Mouse (Mus musculus): ENCODE measurements at regions not wholly inside any gene's neighbourhood (a gene's known extent, or its start where the extent isn't known, plus 50 kb on each side); places are given as distances from the start of the nearest gene placed in this dataset.
"Not testable (repeated sequence)": the region's sequence is repeated elsewhere in the genome, so short reads cannot be mapped to it uniquely, and the experiment has no call there.

DNA sequence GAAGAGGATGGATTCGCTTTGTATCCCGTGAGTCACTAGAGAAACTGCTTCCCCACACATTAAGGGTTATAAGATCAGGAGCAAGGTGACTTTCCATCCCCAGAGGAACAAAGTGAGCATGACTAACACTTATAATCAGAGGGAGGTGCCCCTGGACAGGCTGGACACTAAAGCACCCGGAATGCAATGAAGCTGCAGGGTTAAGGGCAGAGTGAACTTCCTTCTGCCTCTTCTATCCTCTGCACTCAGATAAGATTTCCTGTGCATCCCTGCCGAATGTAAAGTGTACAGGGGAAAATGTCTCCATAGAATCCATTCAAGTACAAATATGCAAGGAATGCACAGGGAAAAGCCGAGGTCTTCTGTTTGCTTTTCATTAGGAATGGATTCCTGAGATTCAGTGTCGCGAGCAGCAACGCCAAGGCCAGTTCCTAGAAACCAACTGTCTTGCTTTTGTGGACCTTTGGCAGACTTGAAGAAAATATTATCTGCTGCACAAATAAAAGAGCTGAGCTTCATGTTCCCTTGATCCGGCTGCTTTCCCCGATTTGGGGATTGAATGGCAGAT is 58.5 kb upstream of the Fbxl7 start:
- DNase-seq (ENCODE audit: low spot score in 2 of 2) = no peak

DNA sequence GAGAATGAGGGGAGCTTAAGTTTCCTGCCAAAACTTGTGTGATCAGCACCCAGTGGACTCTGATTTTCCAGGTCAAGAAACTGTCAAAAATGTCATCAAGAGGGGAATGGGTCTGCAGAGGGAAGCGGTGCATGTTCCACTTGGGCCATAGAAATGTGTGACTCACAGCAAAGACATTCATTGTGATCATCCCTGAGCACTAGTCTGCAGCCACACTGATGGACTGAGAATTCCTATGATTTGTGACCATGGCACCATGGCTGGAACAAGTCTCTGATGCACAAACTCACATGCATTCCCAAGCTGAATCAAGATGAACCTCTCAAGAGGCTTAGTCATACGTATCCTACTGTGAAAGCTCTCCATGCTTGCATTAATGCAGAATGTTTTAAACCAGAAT is 63.6 kb upstream of the Fbxl7 start:
- no peak for DNase-seq (ENCODE audit: low spot score in 2 of 2)

DNA sequence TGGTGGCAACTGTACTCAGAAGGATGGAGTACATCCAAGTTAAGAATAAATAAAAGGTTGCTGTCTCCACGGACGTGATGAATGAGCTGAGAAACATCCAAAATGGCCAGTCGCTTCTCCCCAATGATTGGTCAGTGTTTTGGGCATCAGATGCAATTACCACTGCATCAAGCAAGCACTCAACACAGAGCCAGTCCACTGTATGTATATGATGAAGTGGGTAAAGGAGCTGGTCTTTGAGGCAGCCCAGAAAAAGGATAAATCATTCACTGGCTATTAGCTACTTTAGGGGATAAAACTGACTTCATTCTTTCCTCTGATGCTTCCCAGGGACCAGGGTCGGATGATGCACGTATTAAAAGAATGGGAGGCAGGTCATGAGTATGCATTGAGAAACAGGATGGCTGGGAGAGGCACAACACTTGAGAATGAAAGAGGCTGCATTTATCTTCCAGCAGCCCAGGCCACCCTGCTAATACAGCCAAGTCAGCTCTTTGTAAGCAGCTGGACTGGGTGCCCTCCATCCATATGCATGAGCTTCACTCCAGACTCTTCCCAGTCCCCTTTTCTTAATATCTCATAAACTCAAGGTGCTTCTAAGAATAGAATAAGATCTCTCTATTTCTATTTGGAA is 73.1 kb upstream of the Fbxl7 start:
- DNase-seq (ENCODE audit: low spot score in 2 of 2) = no peak

DNA sequence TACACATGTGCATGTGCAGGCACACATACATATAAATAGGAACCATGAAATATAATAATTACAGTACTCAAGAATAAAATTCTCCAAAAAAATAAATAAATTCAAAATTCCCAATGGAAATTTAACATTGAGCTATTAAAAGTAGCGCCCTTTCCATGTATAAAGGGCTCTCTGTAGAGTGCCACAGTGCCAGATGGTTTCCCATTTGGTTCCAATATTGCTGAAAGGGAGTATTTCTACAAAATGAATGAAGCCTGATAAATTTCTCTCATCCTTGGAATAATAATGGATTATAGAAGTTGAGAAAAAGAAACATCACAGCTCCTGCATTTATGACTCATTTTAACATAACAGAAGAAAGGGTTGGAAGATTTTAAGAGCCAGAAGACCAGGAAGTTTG is 75.4 kb upstream of the Fbxl7 start:
- no peak for DNase-seq (ENCODE audit: low spot score in 2 of 2)

DNA sequence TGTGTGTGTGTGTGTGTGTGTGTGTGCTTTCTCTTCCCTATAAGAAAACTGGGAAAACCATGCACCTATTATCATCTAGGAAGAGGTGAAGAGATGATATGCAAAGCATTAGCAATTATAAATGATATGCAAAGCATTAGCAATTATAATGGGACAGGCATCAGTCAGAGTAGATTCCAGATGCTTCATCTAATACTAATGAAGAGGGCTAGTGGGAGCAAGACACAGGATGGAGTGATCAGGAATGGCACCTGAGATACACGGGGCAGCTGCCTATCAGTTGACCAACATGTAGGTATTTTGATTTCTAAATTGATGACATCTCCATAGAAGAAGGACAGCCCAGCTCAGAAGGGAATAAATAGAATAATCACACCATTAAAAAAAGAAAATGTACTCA is 97.7 kb upstream of the Fbxl7 start:
- no peak for DNase-seq (ENCODE audit: low spot score in 2 of 2)

DNA sequence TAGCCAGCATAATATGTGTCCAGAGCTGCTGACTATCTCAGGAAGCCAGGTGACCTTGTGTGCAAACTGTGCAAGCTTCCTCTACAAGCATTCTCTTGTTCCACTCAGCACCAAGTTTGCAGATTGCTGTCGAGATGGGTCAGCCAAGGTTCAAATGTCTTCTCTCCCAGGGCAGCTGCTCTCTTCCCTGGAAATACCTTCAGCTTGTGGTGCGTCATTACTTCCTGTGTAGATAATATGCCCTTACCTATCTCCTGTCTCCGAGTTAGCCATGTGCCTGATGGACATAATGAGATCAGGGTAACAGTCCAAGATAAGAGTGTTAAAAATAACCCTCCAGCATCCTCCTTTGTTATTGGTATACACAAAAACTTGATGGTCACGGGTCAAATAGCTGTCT is 113.7 kb upstream of the Fbxl7 start:
- no peak for DNase-seq (ENCODE audit: low spot score in 2 of 2)

DNA sequence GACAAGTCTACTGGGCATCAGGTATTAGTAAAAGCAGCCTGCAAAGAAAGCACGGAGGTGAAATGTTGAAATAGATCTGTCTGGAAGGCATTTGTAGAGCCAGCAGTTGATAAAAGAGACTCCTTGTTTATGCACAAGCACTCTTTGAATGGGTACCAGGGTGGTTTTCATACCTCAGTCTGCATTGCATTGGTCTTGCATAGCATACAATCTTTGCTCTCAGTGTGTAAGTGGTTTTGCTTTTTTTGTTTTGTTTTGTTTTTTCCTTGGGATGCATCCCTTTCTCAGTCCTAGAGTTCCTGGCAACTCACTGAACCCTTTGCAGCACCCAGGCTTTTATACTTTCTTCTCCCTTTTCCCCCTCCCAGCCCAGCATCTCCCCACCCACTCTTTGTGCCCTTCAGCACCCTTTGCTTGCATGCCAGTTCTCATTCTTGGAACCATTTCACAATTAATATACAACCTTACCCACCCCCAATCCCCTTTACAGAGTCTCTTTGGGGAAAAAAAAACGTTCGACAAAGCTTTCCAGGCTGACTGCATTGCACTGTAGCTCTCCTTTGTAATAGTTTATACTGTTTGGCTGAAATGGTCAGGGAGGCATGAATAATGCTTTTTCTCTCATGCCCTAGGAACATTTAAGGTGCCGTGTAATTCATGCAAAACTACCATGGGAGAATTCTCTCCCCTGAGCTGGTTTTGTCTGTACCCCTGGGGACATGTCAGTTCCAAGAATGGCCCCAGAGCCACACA is 118.7 kb upstream of the Fbxl7 start:
- no peak for DNase-seq (ENCODE audit: low spot score in 2 of 2)

DNA sequence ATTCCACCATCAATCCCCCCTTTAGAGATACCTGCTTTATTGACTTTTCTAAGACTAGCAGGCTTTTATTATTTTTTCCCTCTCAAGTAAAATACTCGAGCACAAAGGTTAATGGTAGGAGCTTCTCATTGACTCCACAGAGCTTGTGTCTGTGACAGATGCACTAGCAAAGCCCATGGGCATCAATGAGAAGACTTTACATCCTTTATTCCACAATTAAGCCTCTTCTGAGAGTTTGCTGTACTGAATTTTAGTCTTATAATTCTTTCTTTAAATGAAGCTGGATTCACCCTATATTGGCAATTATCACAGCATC is 119.2 kb upstream of the Fbxl7 start:
- no peak for DNase-seq (ENCODE audit: low spot score in 2 of 2)

DNA sequence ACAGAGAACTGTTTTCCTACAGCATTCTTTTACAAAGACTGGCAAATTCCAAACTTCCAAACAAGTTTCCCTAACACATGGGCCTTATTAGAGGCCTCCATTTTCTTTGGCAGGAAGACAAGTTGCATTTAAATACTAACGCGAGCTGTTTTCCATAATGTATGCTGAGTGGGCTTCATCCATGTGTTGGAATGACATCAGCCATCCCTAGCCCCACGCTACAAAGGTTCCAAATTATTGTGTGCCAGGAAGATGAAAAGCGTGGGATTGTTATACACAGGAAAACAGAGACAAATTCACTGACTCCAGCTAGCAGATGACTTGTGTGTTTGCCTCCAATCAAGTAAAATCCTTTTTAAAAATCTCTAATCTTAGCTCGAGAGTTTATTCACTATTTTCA is 125.1 kb upstream of the Fbxl7 start:
- no peak for DNase-seq (ENCODE audit: low spot score in 2 of 2)

DNA sequence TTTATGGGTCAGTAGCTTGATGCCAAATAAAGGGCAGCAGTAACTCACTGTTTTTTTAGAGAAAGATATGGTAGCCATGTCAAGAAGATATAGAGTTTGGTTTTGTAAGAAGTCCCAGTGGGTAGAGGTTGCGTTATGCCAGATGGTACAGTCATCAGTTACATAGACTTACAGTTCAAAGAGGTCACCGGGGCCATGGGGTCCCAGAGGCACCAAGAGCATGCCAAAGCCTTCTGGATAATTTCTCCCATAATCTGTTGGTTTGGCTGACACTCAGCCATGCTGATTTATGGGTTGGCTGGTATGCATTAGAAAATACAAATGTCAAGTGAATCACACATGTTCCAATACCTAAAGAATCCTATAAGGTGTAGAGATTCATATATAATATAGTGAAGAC is 137.9 kb upstream of the Fbxl7 start:
- DNase-seq (ENCODE audit: low spot score in 2 of 2) = no peak

DNA sequence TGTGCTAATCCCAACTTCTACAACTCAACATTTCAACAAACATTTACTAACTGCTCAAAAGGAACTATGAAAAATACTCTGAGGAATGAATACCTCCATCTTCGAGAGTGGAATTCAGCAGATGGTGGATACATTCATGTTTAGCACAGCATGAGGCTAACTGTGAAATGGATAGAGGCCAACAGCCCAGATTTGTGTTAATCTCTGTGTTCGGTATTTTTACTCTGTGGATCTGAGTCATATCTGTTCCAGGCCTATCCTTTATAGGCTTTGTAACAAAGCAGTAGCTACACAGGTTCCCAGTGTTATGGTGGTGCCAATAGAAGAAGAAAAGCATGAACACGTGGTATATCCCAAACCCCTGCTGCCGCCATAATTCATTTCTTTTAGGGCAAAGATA is 148.4 kb upstream of the Fbxl7 start:
- no peak for DNase-seq (ENCODE audit: low spot score in 2 of 2)

DNA sequence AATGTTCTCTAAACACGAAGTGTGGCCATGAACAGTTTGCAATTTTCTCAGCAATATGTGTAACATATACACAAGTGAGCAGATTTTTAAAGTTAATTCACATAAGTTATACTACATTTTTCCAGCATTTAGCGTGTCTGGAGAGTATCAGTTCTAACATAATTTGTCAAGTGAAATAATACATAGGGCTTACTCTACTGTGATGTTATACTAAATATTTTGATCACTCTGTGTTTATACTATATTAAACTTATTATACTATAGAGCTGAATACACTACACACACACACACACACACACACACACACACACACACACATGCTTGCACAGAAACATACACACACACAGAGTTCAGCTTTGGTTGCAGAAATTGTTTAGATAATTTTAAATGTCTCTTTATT is 155.3 kb upstream of the Fbxl7 start:
- DNase-seq (ENCODE audit: low spot score in 2 of 2) = no peak

DNA sequence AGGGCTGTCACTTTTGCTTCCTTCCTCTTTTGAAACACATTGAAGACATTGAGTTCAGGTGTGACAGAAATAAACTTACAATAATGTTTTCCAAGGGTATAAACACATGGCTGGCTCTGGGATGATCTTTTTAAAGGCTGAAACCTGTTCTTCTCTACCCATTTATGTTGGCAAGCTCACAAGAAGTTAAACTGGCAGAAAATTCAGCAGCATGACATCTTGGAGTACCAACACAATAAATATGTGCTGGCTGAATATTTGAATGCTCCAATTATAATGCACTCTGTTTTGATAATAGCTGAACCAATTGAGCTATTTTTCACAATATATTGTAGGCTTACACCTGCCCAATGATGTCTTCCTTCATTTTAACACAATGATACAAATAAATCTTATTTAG is 168.1 kb upstream of the Fbxl7 start:
- DNase-seq (ENCODE audit: low spot score in 2 of 2) = no peak

DNA sequence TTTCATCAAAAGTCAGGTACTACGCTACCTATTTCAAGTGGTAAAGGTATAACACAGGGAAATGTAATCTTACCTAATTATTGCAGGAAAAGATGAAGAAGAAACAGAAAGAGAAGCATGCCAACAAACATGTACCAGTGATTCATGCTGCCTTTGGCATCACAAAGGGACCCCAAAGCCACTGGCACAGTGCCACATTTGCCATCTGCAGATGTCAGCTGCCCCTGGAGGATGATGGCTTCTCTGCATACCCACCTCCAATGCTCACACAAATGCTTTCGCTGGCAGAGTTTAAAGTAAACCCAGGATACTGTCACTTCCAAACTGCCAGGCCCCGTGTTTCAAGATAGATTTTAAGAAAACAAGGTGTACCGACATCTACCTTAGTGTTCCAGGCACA is 168.6 kb upstream of the Fbxl7 start:
- no peak for DNase-seq (ENCODE audit: low spot score in 2 of 2)

DNA sequence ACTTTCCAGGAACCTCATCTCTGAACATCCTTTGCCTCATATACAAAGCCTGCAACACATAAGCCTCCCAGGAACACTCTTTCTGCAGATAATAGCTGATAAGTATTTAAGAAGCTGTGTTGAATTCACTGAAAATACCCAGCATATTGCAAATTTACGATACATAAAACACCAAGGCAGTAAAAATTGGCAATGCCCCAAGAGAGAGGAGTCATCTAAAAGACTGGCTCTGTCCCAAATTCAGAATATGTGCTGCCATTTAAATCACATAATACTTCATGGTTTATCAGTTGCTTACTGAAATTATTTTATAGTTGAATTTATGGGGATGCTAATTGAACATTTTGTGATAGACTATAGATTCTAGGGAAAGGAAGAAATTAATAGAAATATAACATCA is 172.3 kb upstream of the Fbxl7 start:
- DNase-seq (ENCODE audit: low spot score in 2 of 2) = no peak

DNA sequence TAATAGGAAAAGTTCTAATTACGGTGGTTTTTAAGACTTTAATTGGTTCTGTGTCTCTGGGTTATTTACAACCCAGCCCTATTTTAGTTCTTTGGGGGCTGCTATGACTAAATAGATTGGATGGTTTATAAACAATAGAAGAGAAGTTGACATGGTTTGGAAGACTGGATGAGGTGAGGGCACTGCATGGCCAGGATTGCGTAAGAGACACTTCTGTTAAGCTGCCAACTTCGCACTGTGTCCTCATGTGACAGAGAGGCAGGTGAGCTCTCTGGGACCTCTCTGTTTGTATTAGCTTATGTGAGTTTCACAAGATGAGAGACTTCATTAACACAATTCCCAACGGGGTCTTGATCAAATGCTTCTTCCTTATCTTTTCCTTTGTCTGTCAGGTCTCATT is 182.5 kb upstream of the Fbxl7 start:
- DNase-seq (ENCODE audit: low spot score in 2 of 2) = no peak

DNA sequence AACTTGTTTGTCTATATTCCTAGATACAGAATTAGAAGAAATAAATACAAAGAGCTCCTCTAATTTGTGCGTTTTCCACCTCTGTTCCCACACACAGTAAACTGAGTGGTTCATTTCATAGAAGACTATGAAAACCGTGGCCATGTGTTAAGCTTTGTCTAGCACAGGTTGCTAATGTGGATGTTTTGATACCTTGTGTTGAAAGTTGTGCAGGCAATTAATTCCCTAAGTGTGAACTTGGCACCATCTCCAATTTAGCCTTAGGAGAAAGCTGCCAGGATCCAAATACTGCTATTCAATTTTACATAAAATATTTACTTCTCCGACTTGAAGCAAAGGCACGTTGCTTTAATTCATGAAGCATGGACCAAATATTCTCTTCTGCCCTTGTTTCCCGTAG is 187.4 kb upstream of the Fbxl7 start:
- no peak for DNase-seq (ENCODE audit: low spot score in 2 of 2)

DNA sequence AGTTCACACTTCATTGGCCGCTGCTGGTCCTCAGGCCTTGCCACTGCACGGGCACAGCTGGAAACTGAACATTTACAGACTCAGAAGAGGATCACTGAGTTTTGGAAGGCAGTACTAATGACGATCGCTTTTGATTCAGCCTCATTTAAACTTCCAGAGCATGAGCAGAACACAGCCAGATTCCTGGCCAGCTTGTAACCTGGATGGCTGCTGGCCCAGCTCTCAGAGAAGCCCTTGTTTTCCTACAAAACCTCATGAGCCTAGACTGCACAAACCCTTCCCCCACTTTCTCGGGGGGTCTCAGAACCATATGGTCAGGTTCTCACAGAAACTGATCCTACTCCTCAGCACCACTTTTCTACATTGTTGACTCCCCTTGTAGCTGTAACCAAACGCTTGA is 188.2 kb upstream of the Fbxl7 start:
- no peak for DNase-seq (ENCODE audit: low spot score in 2 of 2)

DNA sequence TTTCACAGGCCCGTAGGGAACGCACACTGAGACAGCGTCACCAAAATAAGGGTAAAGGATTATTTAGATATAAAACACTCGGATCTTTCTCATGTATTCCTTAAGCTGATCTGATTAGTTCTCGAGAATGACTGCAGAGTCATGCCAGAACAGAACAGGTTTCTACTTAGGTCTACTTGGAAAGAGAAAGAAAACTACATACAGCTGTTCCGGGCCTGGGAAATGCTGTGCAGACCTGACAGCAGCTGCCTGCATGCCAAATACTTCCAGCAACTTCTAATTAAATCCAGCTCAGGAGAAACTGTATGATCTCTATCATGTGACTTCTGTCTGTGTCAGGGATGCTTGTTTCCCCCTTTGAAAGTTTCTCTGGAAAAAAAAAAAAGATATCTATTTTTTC is 193.8 kb upstream of the Fbxl7 start:
- no peak for DNase-seq (ENCODE audit: low spot score in 2 of 2)

DNA sequence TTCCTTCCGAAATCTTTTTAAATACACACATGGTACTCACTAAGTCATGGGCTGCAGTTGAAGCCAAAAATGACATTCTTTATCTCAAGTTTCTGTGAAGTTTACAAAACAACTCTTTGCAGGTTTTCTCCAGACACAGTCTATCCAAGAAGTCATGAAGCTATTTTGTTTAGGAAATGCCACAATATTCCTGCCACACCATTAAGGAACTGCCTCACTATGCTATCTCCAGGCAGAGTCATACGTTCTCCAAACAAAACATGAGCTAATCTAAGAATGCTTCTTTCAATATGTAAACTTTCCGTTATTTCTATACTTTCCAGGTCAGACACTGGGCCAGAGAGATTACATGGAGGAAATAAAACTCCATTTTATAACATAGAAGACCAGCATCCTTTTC is 198.7 kb upstream of the Fbxl7 start:
- DNase-seq (ENCODE audit: low spot score in 2 of 2) = no peak

DNA sequence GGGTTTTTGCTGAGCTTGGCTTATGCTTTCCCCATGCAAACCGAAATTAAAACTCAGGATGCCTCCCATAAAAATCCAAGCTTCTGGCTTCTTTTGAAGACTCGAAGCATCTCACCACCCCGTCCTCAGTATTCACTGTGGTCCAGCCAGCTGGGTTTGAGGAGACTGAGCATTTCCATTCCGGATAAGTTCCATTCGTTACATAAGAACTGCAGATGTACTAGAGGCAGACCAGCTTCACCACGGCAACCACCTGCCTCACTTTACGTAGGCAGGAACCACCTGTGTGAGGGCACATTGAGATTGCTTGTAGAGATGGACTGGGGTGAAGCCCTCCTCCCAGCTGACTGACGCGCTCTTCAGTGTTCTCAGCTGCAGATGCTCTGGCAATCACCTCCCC is 199.9 kb upstream of the Fbxl7 start:
- no peak for DNase-seq (ENCODE audit: low spot score in 2 of 2)

DNA sequence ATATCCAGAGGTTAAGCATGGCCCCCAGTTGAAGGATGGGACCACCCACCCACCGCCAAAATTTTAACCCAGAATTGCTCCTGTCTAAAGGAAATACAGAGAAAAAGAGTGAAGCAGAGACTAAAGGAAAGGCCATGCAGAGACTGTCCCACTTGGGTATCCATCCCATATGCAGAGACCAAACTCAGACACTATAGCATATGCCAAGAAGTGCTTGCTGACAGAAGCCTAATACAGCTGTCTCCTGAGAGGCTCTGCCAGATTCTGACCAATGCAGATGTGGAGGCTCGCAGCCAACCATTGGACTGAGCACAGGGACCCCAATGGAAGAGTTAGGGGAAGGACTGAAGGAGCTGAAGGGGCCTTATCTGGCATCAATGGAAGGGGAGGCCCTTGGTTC is 206.2 kb upstream of the Fbxl7 start:
- not testable (repeated sequence) for DNase-seq (ENCODE audit: low spot score in 2 of 2)

DNA sequence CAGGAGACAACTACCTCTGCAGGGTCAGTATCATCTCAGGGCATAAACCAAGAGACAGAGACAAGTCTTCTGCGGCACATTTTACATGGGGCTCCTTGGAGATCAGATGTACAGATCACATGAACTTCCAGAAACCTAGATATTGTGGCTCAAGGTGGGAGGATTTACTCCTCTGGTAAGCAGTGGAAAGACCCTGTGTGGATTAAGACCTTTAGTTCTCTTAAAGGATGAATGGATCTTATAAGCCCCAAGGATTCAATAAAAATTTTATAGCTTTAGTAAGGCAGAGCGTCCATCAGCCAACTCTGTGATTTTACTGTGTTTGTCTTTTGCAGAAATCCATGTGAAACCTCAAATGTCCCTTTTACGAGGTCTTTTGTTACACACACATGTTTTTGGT is 213.8 kb upstream of the Fbxl7 start:
- no peak for DNase-seq (ENCODE audit: low spot score in 2 of 2)

DNA sequence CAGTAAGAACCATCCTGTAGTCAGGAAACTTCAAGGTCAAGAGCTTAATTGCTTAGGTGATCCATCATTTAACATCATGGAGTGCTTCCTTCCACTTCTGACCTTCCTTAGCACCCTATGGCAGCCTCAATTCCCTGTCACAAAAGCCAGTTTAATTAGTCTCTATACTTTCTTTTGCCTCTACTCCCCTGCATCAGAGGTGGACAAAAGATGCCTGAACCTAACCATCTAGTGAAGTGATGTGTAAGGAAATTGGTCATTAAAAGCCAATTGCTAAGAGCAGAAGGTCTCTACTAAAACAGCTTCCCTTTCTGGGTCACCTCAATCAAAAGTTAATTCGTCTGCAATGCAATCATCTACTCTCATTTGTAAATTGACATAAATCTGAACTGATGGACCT is 234.3 kb upstream of the Fbxl7 start:
- DNase-seq (ENCODE audit: low spot score in 2 of 2) = no peak

Measured in urinary bladder, adult 18-20 months (tissue).